Mouse (Mus musculus): ENCODE measurements at regions not wholly inside any gene's neighbourhood (a gene's known extent, or its start where the extent isn't known, plus 50 kb on each side); places are given as distances from the start of the nearest gene placed in this dataset.
A peak's percentile ranks its signal among the peaks of the same experiment; 100 is the strongest.
"Not testable (repeated sequence)": the region's sequence is repeated elsewhere in the genome, so short reads cannot be mapped to it uniquely, and the experiment has no call there.

GRCm38 (mm10) chr12:74825664-74826063 is 351.5 kb downstream of the Kcnh5 start:
- ATAC-seq, result no peak
- Histone ChIP-seq H3K27me3 (replicated peaks; ENCODE audit: control insufficient read depth, insufficient read depth, low read length) (no peaks in the 10 kb centered on the region), H3K27ac (ENCODE audit: low read depth, low read length) (no peak overlapping the region), H3K4me2 (replicated peaks; ENCODE audit: low read depth) (no peak overlapping the region), H3K36me3 (ENCODE audit: control insufficient read depth, insufficient read depth) (no peaks in the 10 kb centered on the region), H3K9me3 (ENCODE audit: control insufficient read depth) (no peaks in the 10 kb centered on the region), H3K4me3 (ENCODE audit: low read depth, low read length) (no peak overlapping the region), H3K4me1 (replicated peaks; ENCODE audit: control insufficient read depth, insufficient read depth, low read length) (no peaks in the 10 kb centered on the region), H3K9ac (ENCODE audit: low read depth, low read length) (no peak overlapping the region)
- WGBS, result 56% methylated on average over 3 of the region's 3 CpGs
- TF ChIP-seq CTCF (IDR thresholded peaks at IDR 0.05; ENCODE audit: low read depth), result no peak

GRCm38 (mm10) chr12:74824735-74825494 is 352.2 kb downstream of the Kcnh5 start:
- Histone ChIP-seq H3K4me3 (ENCODE audit: low read depth, low read length) (no peak overlapping the region), H3K4me1 (replicated peaks; ENCODE audit: control insufficient read depth, insufficient read depth, low read length) (no peaks in the 10 kb centered on the region), H3K9ac (ENCODE audit: low read depth, low read length) (no peak overlapping the region), H3K27ac (ENCODE audit: low read depth, low read length) (no peak overlapping the region), H3K36me3 (ENCODE audit: control insufficient read depth, insufficient read depth) (no peaks in the 10 kb centered on the region), H3K27me3 (replicated peaks; ENCODE audit: control insufficient read depth, insufficient read depth, low read length) (no peaks in the 10 kb centered on the region), H3K4me2 (replicated peaks; ENCODE audit: low read depth) (no peak overlapping the region), H3K9me3 (ENCODE audit: control insufficient read depth) (no peaks in the 10 kb centered on the region)
- ATAC-seq, result no peak
- no peak for TF ChIP-seq CTCF (IDR thresholded peaks at IDR 0.05; ENCODE audit: low read depth)
- 59% methylated on average over 3 of the region's 3 CpGs for WGBS

GRCm38 (mm10) chr12:74816181-74816580 is 361.0 kb downstream of the Kcnh5 start:
- H3K4me2 ChIP-seq (replicated peaks; ENCODE audit: low read depth); H3K27me3 ChIP-seq (replicated peaks; ENCODE audit: control insufficient read depth, insufficient read depth, low read length); H3K4me3 ChIP-seq (ENCODE audit: low read depth, low read length); H3K36me3 ChIP-seq (ENCODE audit: control insufficient read depth, insufficient read depth); H3K9me3 ChIP-seq (ENCODE audit: control insufficient read depth); ATAC-seq; H3K9ac ChIP-seq (ENCODE audit: low read depth, low read length); H3K27ac ChIP-seq (ENCODE audit: low read depth, low read length); H3K4me1 ChIP-seq (replicated peaks; ENCODE audit: control insufficient read depth, insufficient read depth, low read length): not testable (repeated sequence)
- WGBS, result 91% methylated on average over 3 of the region's 3 CpGs

GRCm38 (mm10) chr12:74808571-74808970 is 368.6 kb downstream of the Kcnh5 start:
- ATAC-seq; H3K9me3 ChIP-seq (ENCODE audit: control insufficient read depth); H3K4me3 ChIP-seq (ENCODE audit: low read depth, low read length); H3K9ac ChIP-seq (ENCODE audit: low read depth, low read length); H3K27ac ChIP-seq (ENCODE audit: low read depth, low read length); H3K4me2 ChIP-seq (replicated peaks; ENCODE audit: low read depth); H3K27me3 ChIP-seq (replicated peaks; ENCODE audit: control insufficient read depth, insufficient read depth, low read length); H3K36me3 ChIP-seq (ENCODE audit: control insufficient read depth, insufficient read depth); H3K4me1 ChIP-seq (replicated peaks; ENCODE audit: control insufficient read depth, insufficient read depth, low read length): not testable (repeated sequence)
- 80% methylated on average over 2 of the region's 2 CpGs for WGBS

GRCm38 (mm10) chr12:74807926-74808325 is 369.2 kb downstream of the Kcnh5 start:
- not testable (repeated sequence) for H3K4me2 ChIP-seq (replicated peaks; ENCODE audit: low read depth); H3K27me3 ChIP-seq (replicated peaks; ENCODE audit: control insufficient read depth, insufficient read depth, low read length); H3K4me3 ChIP-seq (ENCODE audit: low read depth, low read length); H3K27ac ChIP-seq (ENCODE audit: low read depth, low read length); H3K9ac ChIP-seq (ENCODE audit: low read depth, low read length); ATAC-seq; H3K9me3 ChIP-seq (ENCODE audit: control insufficient read depth); H3K4me1 ChIP-seq (replicated peaks; ENCODE audit: control insufficient read depth, insufficient read depth, low read length); H3K36me3 ChIP-seq (ENCODE audit: control insufficient read depth, insufficient read depth)
- 88% methylated on average over 15 of the region's 15 CpGs for WGBS

- no peak for TF ChIP-seq CTCF (IDR thresholded peaks at IDR 0.05; ENCODE audit: low read depth)
- WGBS, result 63% methylated on average over 13 of the region's 13 CpGs
Measured at GRCm38 (mm10) chr12:74803740-74804512, 373.2 kb downstream of the Kcnh5 start.

More at GRCm38 (mm10) chr12:74803740-74804512, 373.2 kb downstream of the Kcnh5 start:
- Histone ChIP-seq H3K36me3 (ENCODE audit: control insufficient read depth, insufficient read depth) (no peaks in the 10 kb centered on the region), H3K9me3 (ENCODE audit: control insufficient read depth) (no peaks in the 10 kb centered on the region), H3K4me2 (replicated peaks; ENCODE audit: low read depth) (no peak overlapping the region), H3K4me3 (ENCODE audit: low read depth, low read length) (no peak overlapping the region), H3K4me1 (replicated peaks; ENCODE audit: control insufficient read depth, insufficient read depth, low read length) (no peaks in the 10 kb centered on the region), H3K27ac (ENCODE audit: low read depth, low read length) (no peak overlapping the region), H3K27me3 (replicated peaks; ENCODE audit: control insufficient read depth, insufficient read depth, low read length) (no peaks in the 10 kb centered on the region), H3K9ac (ENCODE audit: low read depth, low read length) (no peak overlapping the region)
- peak; percentile 70; the same call in 1 of the 2 replicates for ATAC-seq

All from intestine, postnatal 0 days (tissue).